Mouse (Mus musculus): ENCODE measurements around the gene Kntc1. TPM values are rescaled to one million over a fixed set of nuclear protein-coding genes. Genes with fewer than 3 reads are reported as not detected.
A peak's percentile ranks its signal among the peaks of the same experiment; 100 is the strongest.

Gene Kntc1
- polyA plus RNA-seq, 1 experiment: 0.54 TPM

DNA sequence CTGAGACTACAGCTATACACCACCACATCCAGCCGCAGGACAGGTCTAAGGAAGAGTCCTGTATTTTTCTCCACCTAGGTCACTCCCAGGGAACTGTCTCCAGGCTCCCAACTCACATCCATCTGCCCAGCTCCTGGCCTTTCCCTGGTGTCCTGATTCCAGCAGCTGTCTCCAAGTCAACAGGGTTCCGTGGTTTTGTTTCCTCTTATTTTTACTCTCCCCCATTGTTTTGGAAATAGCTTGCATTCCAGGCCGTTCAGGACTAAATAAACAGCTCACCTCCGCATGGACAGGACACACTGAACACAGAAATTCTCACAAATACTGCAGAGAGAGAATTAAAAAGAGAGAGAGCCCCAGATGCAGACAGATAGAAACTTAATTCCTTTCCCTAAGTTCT lies 87.9 kb downstream of the Kntc1 start:
- H3K4me3 ChIP-seq (replicated peaks; ENCODE audit: insufficient read depth, low read depth, low read length): no peak overlapping the region
- 54% methylated on average over 4 of the region's 4 CpGs for WGBS
- H3K4me1 ChIP-seq (ENCODE audit: control insufficient read depth, insufficient read depth, low read length): no peaks in the 10 kb centered on the region
- no peaks in the 10 kb centered on the region for H3K27me3 ChIP-seq (ENCODE audit: control insufficient read depth, insufficient read depth, low read length)
- TF ChIP-seq POLR2A (IDR thresholded peaks at IDR 0.05; ENCODE audit: borderline replicate concordance, insufficient read depth, low read length) (no peak), CTCF (IDR thresholded peaks at IDR 0.05; ENCODE audit: borderline replicate concordance, insufficient read depth, low read depth, low read length) (no peak)
- H3K27ac ChIP-seq (ENCODE audit: insufficient read depth, low read length): 0 out of 2 replicates have a peak overlapping the region, but pooled peaks have one; percentile 47
- DNase-seq: no peak

- TF ChIP-seq POLR2A (IDR thresholded peaks at IDR 0.05; ENCODE audit: borderline replicate concordance, insufficient read depth, low read length) (no peak), CTCF (IDR thresholded peaks at IDR 0.05; ENCODE audit: borderline replicate concordance, insufficient read depth, low read depth, low read length) (no peak)
- no peak for DNase-seq
These were observed 92.9 kb downstream of the Kntc1 start for GRCm38 (mm10) chr5:123842221-123842934.

GRCm38 (mm10) chr5:123842935-123843282 lies 93.4 kb downstream of the Kntc1 start:
- no peak overlapping the region for H3K27ac ChIP-seq (ENCODE audit: insufficient read depth, low read length)
- no peaks in the 10 kb centered on the region for H3K27me3 ChIP-seq (ENCODE audit: control insufficient read depth, insufficient read depth, low read length)
- 66% methylated on average over 3 of the region's 3 CpGs for WGBS
- DNase-seq: no peak
- TF ChIP-seq CTCF (IDR thresholded peaks at IDR 0.05; ENCODE audit: borderline replicate concordance, insufficient read depth, low read depth, low read length): no peak
- no peak for TF ChIP-seq POLR2A (IDR thresholded peaks at IDR 0.05; ENCODE audit: borderline replicate concordance, insufficient read depth, low read length)
- H3K4me3 ChIP-seq (replicated peaks; ENCODE audit: insufficient read depth, low read depth, low read length): no peak overlapping the region
- H3K4me1 ChIP-seq (ENCODE audit: control insufficient read depth, insufficient read depth, low read length): no peaks in the 10 kb centered on the region

More at GRCm38 (mm10) chr5:123842221-123842934, 92.9 kb downstream of the Kntc1 start:
- no peak overlapping the region for H3K4me3 ChIP-seq (replicated peaks; ENCODE audit: insufficient read depth, low read depth, low read length)
- no peaks in the 10 kb centered on the region for H3K27me3 ChIP-seq (ENCODE audit: control insufficient read depth, insufficient read depth, low read length)
- no peak overlapping the region for H3K27ac ChIP-seq (ENCODE audit: insufficient read depth, low read length)
- 74% methylated on average over 11 of the region's 11 CpGs for WGBS
- no peaks in the 10 kb centered on the region for H3K4me1 ChIP-seq (ENCODE audit: control insufficient read depth, insufficient read depth, low read length)

DNA sequence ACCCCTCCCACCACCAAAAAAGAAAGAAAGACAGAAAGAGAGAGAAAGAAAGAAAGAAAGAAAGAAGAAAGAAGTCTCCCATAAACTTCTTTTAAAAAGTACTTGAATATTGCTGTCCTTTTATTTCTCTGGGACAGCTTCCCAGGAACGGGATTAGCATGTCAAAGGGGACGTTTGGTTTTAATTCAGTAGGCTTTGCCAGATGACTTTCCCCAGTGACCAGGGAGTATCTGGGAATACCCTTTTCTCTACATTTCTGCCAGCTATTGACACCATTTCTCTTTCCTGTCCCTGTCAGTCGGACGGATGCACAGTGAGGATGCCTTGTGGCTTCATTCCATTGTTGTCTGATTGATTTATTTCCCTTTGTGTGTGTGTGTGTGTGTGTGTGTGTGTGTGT lies 94.3 kb downstream of the Kntc1 start:
- TF ChIP-seq POLR2A (IDR thresholded peaks at IDR 0.05; ENCODE audit: borderline replicate concordance, insufficient read depth, low read length) (no peak), CTCF (IDR thresholded peaks at IDR 0.05; ENCODE audit: borderline replicate concordance, insufficient read depth, low read depth, low read length) (no peak)
- no peaks in the 10 kb centered on the region for H3K27me3 ChIP-seq (ENCODE audit: control insufficient read depth, insufficient read depth, low read length)
- no peak overlapping the region for H3K4me3 ChIP-seq (replicated peaks; ENCODE audit: insufficient read depth, low read depth, low read length)
- H3K27ac ChIP-seq (ENCODE audit: insufficient read depth, low read length): no peak overlapping the region
- no peaks in the 10 kb centered on the region for H3K4me1 ChIP-seq (ENCODE audit: control insufficient read depth, insufficient read depth, low read length)
- no peak for DNase-seq
- 19% methylated on average over 4 of the region's 4 CpGs for WGBS

DNA sequence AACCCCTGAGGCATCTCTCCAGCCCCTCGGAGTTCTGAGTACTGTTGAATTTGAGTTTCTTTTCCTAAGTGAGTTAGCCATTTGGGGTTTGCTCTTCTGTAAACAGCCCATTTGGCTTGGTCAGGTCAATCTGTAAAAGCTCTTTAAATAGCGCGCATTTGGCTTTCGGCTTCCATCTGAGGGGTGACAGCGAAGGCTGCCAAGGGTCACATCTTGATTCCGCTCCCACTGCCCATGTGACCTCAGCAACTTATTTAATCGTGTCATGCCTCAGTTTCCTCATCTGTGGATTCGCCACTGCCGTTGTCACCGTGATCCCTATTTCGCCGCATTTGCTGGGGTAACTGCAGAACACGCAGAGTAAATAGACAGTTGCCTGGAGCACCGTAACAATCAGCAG lies 94.8 kb downstream of the Kntc1 start:
- TF ChIP-seq CTCF (IDR thresholded peaks at IDR 0.05; ENCODE audit: borderline replicate concordance, insufficient read depth, low read depth, low read length) (no peak), POLR2A (IDR thresholded peaks at IDR 0.05; ENCODE audit: borderline replicate concordance, insufficient read depth, low read length) (no peak)
- H3K4me3 ChIP-seq (replicated peaks; ENCODE audit: insufficient read depth, low read depth, low read length): no peak overlapping the region
- 92% methylated on average over 14 of the region's 14 CpGs for WGBS

GRCm38 (mm10) chr5:123851398-123851797 lies 101.9 kb downstream of the Kntc1 start:
- Histone ChIP-seq H3K4me3 (replicated peaks; ENCODE audit: insufficient read depth, low read depth, low read length) (no peak overlapping the region), H3K27ac (ENCODE audit: insufficient read depth, low read length) (no peak overlapping the region), H3K4me1 (ENCODE audit: control insufficient read depth, insufficient read depth, low read length) (no peaks in the 10 kb centered on the region), H3K27me3 (ENCODE audit: control insufficient read depth, insufficient read depth, low read length) (no peaks in the 10 kb centered on the region)
- 67% methylated on average over 2 of the region's 2 CpGs for WGBS
- no peak for DNase-seq
- TF ChIP-seq POLR2A (IDR thresholded peaks at IDR 0.05; ENCODE audit: borderline replicate concordance, insufficient read depth, low read length): no peak
- TF ChIP-seq CTCF (IDR thresholded peaks at IDR 0.05; ENCODE audit: borderline replicate concordance, insufficient read depth, low read depth, low read length): no peak

More for the DNA sequence above, 94.8 kb downstream of the Kntc1 start:
- Histone ChIP-seq H3K27ac (ENCODE audit: insufficient read depth, low read length) (no peak overlapping the region), H3K4me1 (ENCODE audit: control insufficient read depth, insufficient read depth, low read length) (no peaks in the 10 kb centered on the region), H3K27me3 (ENCODE audit: control insufficient read depth, insufficient read depth, low read length) (no peaks in the 10 kb centered on the region)
- no peak for DNase-seq

DNA sequence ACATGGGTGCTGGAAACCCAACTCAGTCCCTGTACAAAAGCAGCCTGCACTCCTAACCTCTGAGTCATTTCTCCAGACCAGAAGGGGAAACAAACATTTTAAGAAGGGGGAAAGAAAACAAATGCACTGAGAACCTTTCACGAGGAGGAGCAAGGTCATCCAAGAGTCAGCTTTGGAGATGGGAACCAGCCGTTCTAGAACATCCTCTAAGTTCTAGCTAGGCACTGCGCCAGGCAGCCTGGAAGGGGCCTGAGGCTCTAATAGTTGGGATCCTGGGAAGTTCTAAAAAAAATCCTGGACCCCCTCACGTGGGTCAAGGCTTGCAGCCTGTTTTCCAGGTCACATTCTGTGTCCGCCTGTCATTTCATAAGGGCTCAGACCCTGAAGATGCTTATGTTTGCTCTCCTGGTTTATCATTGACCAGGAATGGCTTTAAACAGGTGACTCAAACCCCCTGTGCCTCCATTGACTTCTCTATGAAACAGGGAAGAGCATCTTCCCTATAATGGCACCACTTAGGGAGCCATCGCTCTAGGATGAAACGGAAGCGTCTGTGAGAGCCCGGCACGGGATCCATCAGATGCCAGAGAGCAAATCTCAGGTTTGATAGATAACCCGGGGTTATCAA lies 104.5 kb downstream of the Kntc1 start:
- DNase-seq: no peak
- TF ChIP-seq POLR2A (IDR thresholded peaks at IDR 0.05; ENCODE audit: borderline replicate concordance, insufficient read depth, low read length) (no peak), CTCF (IDR thresholded peaks at IDR 0.05; ENCODE audit: borderline replicate concordance, insufficient read depth, low read depth, low read length) (no peak)
- no peaks in the 10 kb centered on the region for H3K4me1 ChIP-seq (ENCODE audit: control insufficient read depth, insufficient read depth, low read length)
- H3K27ac ChIP-seq (ENCODE audit: insufficient read depth, low read length): no peak overlapping the region
- H3K4me3 ChIP-seq (replicated peaks; ENCODE audit: insufficient read depth, low read depth, low read length): no peak overlapping the region
- 87% methylated on average over 11 of the region's 11 CpGs for WGBS
- H3K27me3 ChIP-seq (ENCODE audit: control insufficient read depth, insufficient read depth, low read length): no peaks in the 10 kb centered on the region

DNA sequence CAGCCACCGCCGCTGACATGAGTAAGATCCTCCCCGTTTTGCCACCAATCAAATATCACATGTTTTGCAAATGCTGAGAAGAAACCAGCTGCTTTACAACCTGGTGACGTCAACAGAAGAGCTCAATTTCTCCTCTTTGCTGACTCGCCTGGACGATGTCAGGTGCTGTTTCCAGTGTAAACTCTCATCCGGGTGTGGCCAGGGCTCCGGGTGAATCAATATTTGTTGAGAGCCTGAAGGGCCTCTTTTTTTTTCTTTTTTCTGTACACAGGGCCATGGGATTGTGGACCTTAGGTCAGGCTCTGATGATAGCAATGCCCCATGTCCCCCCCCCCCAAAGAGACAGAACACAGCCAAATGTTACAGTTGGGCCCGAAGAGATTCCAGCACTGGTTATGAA lies 105.0 kb downstream of the Kntc1 start:
- 89% methylated on average over 9 of the region's 9 CpGs for WGBS
- no peaks in the 10 kb centered on the region for H3K27me3 ChIP-seq (ENCODE audit: control insufficient read depth, insufficient read depth, low read length)
- H3K4me3 ChIP-seq (replicated peaks; ENCODE audit: insufficient read depth, low read depth, low read length): no peak overlapping the region
- TF ChIP-seq POLR2A (IDR thresholded peaks at IDR 0.05; ENCODE audit: borderline replicate concordance, insufficient read depth, low read length): no peak
- no peak for TF ChIP-seq CTCF (IDR thresholded peaks at IDR 0.05; ENCODE audit: borderline replicate concordance, insufficient read depth, low read depth, low read length)
- no peak for DNase-seq
- no peaks in the 10 kb centered on the region for H3K4me1 ChIP-seq (ENCODE audit: control insufficient read depth, insufficient read depth, low read length)
- H3K27ac ChIP-seq (ENCODE audit: insufficient read depth, low read length): no peak overlapping the region

Measured in cerebellum, adult 2 months (tissue).